Mouse (Mus musculus): ENCODE measurements around the gene Fntb.

GRCm38 (mm10) chr12:76868463-76869198 is 103.2 kb downstream of the Fntb start:
- TF ChIP-seq CTCF (IDR thresholded peaks at IDR 0.05; ENCODE audit: low read depth, low read length) (no peak), POLR2A (IDR thresholded peaks at IDR 0.05; ENCODE audit: insufficient read depth, low read length) (no peak)

Data from ES-Bruce4 (cell line).